Mouse (Mus musculus) neutrophil, adult 83 days (primary cell): ENCODE data around the gene Hs3st2. TPM values are rescaled to one million over a fixed set of nuclear protein-coding genes. Genes with fewer than 3 reads are reported as not detected.

Experiments
- total RNA-seq, 2 experiments: library from RNA; stranded (reverse); gene quantifications; one replicate each; pipeline ENCODE4 v1.2.4; 2023

Gene Hs3st2
- total RNA-seq: not detected

DNA sequence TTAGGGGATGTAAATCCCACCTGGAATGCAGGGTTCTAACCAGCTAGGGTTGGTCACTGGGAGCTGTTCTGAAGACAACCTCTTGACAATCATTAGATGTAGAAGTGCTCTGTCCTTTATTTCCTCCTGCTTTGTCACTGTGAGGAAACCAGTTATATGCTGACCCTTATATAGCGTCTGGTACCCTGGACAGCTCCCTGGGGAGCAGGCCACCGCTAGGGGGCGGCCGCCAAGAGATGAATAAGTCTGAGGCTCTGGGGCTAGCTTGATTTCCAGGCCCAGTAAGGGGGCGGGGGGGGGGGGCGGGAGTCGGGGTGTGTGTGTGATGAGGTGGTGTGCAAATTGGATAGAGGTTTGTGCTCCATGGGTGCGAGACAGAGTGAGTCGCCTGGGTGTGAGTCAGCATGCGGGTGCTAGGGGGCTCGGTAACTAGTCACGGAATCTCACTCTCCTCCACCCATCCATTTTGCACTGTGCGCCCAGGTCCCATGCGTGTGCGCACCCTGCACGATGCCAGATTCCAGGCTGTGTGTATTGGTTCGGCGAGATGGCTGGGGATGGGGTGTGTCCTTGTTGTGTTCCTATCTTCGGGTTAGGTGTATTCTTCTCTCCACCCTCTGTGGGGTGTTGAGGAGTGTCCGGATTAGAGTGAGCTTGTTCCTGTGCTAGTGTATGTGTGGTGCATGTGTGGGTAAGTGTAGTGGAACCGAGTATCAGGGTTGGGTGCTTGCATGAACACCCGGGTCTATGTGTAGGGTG lies at the start of gene Hs3st2:
Gene Hs3st2 (plus strand): TSS at position 635 of the 759 bp plus-strand sequence.

